Mouse (Mus musculus) megakaryocyte-erythroid progenitor cell, adult 5-6 weeks (primary cell): ENCODE data around the gene Nhlrc4. TPM values are rescaled to one million over a fixed set of nuclear protein-coding genes. Genes with fewer than 3 reads are reported as not detected.
A peak's percentile ranks its signal among the peaks of the same experiment; 100 is the strongest.

ENCODE experiments used
- ATAC-seq: replicated peaks from 2 replicates; pipeline ENCODE4 v1.8.0; 2016; ENCODE audit warnings: mild to moderate bottlenecking, inconsistent platforms; ENCODE audit not compliant: severe bottlenecking, poor library complexity, low FRiP score, low TSS enrichment
- total RNA-seq, 2 experiments: library from RNA; stranded (forward) in 1 of 2; stranded (reverse) in 1 of 2; fragments of 200-1000, 215-1000 nt in 1 of 2; fragments of >200 nt in 1 of 2; fragmentation: Nextera tagmentation in 1 of 2; gene quantifications; 2 replicates each; pipeline ENCODE4 v1.2.3; 2014 to 2017

Nhlrc4 gene
- total RNA-seq, 2 experiments from 2014 or later: not detected

- ATAC-seq: no peak
Observed at GRCm38 (mm10) chr17:25959630-25960467, 15.1 kb upstream of the Nhlrc4 start.

DNA sequence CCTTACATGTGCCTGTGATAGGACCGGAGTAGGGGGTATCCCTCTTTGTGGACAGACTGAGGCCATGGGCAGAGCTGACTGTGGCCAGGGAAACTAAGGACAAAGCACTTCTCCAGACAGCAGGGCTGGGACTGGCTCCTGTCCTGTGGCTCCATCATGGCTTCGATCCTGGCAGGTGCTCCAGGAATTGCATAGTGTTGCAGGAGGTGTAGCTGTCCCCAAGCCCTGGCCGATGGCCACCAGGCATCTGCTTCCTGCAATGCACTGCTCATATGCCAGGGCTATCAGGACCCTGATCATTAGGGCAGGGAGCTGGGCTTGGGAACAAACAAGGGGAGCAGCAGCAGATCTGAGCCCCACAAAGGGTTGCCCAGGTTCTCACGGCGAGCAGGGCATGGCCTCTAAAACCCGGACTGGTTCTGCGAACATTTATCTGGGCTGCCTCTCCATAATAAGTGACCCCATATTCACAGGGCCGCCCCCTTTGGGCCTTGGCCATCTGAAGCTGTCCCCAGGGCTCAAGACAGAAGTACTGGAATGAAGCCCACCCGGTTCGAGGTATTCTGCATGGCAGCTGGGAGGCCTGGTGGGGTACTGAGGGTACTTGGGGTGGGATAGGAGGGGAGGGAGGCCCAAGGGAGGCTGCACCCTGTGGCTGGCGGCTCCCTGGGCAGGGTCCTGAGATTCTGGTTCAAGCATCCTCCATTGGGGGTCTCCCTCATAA, 14.2 kb upstream of the Nhlrc4 start:
- no peak for ATAC-seq

DNA sequence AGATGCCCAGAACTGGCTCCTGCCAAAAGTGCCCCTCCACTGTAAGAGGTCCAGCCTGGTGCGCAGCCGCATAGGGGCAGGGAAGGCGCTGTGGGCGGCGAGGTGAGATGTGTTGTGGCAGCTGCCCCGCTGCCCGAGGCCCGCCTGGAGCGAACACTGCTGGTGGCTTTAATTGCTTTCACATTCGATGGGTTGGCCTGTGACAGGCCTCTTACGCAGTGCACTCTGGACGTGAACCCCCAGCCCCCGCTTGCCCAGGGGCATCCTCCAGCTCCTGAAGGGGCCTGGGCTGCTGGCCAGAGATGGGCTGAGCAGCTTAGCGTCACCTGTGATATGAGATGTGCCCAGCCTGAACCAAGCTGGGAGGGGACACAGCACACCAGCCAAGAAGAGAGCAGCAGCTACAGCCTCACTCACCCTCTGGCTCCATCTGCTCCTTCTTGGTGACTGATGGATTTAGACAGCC, 12.9 kb upstream of the Nhlrc4 start:
- ATAC-seq: no peak

- ATAC-seq: no peak
Observed at GRCm38 (mm10) chr17:25956631-25957030, 11.9 kb upstream of the Nhlrc4 start.

DNA sequence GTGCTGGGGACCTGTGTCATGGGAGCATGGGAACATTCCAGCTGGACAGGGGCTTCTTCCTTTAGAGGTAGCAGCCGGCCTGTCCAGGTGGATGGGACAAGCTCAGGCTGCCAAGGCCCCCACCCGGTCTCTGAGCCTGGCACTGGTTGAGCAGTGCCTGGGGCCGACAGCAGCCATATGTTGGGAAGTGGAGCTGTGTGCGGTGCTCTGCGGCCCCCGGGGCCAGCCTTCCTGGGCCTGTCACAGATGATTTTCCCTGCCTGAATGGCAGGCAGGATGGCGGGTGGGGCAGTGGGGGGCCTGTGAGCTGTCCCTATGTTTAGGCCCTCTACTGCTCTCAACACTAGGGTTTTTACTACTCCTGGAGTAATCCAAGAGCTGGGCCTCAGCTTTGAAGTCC, 11.4 kb upstream of the Nhlrc4 start:
- ATAC-seq: no peak

DNA sequence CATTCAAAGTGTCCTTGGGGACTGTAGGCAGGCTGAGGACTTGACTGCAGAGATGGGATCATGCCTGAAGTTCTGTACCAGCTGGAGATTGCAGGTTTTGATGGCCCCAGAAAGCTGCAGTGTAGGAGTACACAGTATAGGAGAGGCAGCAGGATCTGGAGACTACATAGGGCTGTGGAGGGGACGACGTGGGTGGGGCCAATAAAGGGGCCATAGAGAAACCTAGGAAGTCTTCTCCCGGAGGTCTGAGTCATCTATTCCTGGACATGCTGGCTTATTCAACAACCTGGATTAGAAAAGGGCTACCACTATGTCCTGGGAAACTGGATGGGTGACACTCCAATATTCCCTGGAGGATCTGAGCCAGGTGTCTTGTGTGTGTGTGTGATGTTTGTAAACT, 11.0 kb upstream of the Nhlrc4 start:
- ATAC-seq: no peak

DNA sequence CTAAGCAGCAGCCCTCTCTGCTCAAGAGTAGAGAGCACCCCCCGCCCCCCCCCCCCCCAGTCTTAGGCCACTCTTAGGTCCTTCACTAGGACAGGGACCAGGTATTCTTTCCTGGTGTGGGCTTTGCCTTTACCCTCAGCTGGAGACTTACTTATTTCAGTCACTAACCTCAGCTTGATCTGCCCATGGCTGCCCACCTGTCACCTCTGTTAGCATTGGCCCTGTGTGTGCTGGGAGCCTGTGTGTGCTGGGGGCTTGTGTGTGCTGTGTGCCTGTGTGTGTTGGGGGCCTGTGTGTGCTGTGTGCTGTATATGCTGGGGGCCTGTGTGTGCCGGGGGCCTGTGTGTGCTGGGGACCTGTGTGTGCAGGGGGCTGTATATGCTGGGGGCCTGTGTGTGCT, 9.9 kb upstream of the Nhlrc4 start:
- ATAC-seq: no peak

- no peak for ATAC-seq
Observed at GRCm38 (mm10) chr17:25953161-25953560, 8.4 kb upstream of the Nhlrc4 start.

DNA sequence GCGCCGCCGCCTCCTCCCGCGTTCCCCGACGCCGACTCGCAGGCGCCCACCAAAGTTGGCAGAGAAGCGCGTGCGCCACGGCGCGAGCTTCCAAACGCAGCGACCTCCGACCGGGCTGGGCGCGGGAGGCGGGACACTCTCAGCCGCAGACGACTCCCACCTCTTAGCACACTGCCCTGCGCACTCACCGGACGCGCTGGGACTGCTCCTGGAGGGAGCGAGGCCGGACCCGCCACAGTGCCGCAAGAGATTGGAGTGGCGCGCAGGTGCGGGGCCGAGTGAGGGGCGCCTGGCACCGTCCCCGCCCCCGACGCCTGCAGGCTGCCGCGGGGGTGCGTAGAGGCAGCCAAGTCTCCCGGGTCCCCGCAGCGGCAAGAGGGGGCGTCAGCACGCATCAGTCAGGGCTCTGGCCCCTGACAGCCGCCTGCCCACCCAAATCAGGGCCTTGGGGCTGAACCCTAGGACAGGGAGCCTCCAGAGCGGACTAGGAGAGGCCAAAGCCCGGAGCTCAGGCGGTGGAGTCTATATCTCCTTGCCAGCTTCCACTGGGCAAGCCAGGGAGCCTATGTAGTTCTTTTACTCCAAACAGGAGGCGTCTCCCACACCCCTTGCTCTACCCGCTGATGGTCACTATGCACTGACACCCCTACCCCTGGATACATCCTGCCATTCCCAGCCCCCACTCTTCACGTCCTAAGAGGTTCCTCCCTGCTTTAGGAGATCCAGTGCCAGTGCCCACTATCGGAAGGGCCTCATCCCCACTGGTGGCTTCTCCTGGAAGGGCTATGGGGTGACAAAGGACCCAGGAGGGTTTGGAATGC, 7.3 kb upstream of the Nhlrc4 start, which contains the start of gene A930017K11Rik:
Gene A930017K11Rik (minus strand): TSS at position 763 of the 821 bp plus-strand sequence.
- ATAC-seq: no peak

DNA sequence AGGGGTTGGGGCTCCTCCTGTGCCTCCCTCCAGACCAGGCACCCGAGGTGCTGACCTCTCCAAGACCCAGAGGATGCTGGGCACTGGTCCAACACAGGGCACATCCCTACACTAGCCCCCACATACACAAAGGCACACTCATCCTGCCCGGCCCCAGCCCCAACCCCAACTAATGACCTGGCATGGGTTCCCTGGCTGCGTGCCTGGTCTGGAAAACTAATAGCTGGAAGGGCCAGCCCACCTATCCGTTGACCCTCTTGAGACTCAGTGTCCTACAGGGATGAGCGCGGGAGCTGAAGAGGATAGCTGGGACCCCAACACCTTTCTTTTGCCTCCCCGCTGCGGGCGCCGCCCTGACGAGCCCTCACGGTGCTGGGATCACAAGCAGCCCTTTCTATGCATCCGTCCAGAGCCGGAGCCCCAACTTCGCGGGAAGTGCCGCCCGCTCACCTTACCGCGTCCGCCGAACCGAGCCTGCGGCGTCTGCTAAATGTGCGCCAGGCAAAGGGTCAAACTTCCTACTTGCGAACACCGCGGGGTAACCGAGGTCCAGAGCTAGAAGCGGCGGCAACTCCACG, 6.6 kb upstream of the Nhlrc4 start:
- no peak for ATAC-seq

DNA sequence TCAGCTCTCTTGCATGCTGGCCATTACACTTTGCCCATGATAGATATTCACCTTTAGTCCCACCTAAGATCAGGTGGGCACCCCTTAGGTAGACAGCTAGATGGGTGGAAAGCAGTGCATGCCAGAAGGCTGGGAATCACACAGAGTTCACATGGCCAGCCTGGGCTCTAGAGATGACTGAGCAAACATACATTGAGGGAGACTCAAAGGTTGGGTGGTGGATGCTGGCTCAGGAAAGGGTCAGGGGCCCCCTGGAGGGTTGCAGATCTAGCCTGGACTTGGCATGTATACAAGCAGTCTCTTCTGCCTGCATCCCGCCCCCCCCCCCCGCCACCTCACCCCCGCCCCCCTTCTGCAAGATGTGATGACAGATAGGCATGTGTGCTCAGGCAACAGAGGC, 5.9 kb upstream of the Nhlrc4 start:
- no peak for ATAC-seq

- no peak for ATAC-seq
Observed at GRCm38 (mm10) chr17:25949981-25950380, 5.2 kb upstream of the Nhlrc4 start.

DNA sequence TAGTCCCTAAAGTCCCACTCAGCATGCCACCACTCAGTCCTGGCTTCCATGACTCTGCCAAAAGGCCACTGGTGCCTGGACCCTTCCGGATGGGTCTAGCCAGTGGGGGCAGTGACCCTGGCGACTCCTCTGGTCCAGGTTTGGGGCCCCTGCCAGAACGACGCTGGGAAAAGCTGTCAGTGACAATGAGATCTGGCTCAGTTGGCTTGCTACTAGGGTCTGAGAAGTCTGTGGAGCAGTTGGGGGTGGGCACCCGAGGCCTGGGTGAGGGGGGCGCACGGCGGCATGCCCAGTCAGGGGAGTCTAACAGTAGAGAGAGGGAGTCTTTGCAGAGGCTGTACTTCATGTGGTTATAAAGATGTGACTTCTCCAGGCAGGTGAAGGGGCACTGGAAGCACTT, 3.3 kb upstream of the Nhlrc4 start:
- ATAC-seq: no peak

DNA sequence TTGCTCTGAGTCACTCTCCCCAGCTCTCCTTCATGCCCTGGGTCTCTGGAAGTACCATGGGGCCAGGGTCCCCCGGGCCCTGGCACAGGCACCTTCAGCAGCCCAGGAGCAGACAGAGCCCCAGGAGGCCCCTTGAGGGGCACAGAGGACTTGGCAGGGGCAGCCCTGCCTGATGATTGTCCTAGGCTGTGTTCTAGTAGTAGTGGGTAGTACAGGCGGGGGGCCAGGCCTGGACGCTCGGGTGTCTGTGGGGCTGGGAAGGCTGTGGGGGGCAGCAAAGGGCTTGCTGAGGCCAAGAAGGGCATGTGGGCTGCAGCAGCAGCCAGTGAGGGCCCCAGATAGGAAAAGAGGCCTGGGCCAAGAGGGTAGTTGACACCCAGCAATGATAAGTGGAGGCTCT, 2.8 kb upstream of the Nhlrc4 start:
- ATAC-seq: no peak

GRCm38 (mm10) chr17:25946891-25947290, 2.1 kb upstream of the Nhlrc4 start:
- ATAC-seq: no peak

DNA sequence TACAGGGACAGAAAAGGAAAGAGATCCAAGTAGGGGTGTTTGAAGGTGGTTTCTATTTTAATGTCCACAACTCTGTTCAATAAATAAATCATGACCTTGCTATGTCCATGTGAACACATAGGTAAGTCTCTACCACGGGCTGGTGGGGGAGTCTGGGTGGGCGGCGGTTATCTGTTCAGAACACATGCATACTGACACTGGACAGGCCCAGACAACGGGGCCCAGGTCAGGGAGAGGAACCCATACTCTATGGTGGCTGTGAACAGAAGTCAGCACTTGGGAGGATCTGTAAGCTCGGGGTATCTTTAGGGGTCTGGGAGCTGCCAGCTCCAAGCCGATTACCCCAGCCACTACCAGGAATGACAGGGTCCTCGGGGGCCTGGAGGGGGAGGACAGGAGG, 1.6 kb upstream of the Nhlrc4 start:
- ATAC-seq: no peak

DNA sequence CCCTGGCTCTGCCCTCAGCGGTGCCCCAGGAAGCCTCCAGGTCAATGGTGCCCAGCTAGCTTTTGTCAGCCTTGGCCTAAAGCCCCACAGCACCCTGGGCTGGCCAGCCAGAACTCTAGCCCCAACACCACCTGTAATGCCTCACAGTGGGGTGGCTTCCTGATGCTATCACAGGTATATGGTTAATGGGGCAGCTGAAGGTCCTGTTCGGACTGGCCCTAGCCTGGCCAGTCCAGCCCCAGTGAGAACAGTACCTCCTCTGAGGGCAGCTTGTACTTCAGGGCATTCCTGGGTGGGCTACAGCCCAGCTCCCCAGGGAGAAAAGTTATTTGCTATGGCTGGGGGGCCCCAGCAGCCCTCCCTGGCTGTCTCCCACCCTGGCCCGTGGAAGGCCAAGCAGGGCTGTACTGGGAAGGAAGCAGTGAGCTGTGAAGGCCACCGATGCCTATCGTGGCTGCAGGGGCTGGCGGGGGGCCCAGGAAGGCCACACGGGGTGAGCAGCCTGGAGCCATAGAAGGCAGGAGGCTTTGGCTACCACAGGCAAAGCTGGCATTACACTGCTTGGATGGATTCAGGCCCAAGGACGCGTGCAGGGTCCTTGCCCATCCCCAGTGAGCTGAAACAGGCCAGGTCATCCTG, 875 bp upstream of the Nhlrc4 start:
- no peak for ATAC-seq

DNA sequence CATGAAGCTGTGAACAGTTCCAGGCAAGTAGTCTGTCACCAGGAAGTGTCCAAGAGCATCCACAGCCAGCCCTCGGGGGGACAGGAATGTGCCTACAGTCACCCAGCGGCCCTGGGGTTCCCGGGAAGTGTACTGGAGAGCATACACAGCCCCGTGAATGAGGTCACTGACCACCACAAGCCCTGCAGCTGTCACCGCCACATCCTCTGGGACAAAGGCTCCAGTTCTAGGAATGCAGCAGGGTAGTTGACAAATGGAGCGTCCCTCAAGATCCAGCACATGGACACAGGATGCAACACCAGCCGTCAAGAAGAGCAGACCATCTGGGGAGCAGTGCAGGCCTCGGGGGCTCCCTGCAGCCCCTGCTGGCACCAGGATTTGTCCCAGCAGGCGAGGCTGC, 992 bp downstream of the Nhlrc4 start:
- ATAC-seq: no peak

GRCm38 (mm10) chr17:25943221-25943620, 1.5 kb downstream of the Nhlrc4 start:
- ATAC-seq: peak; percentile 12; the same call in 1 of the 2 replicates
